Mouse (Mus musculus) activated CD4-positive, CD25-positive, alpha-beta regulatory T cell (primary cell): Measurements from ENCODE around the gene Slc9a8. TPM values are rescaled to one million over a fixed set of nuclear protein-coding genes. Genes with fewer than 3 reads are reported as not detected.

Experiments used
- polyA plus RNA-seq, 2 experiments: library from polyadenylated mRNA; unstranded; fragments of 100-300 nt; shearing (Covaris generic); gene quantifications; one replicate each; pipeline ENCODE4 v1.2.1; 2017

Gene Slc9a8
- 10 to 100 TPM; 47.2 to 49.9 TPM for polyA plus RNA-seq

GRCm38 (mm10) chr2:167421330-167422149 lies at the start of gene Slc9a8:
Gene Slc9a8, plus strand, starts transcription at chr2:167421712.

GRCm38 (mm10) chr2:167491757-167492708 lies 70.5 kb downstream of the Slc9a8 start, which contains the start of gene Rnf114:
Gene Rnf114, plus strand, starts transcription at chr2:167492645.

GRCm38 (mm10) chr2:167492713-167493636 lies 71.5 kb downstream of the Slc9a8 start, which contains the start of gene Spata2:
Gene Spata2, minus strand, starts transcription at chr2:167492887.

Other genes with a start within 250 kb of the Slc9a8 start
- under 1 TPM; 0.57 to 0.69 TPM for gene Kcnb1, start 231.6 kb upstream of the Slc9a8 start, polyA plus RNA-seq
- not detected for gene Ptgis, start 181.1 kb upstream of the Slc9a8 start, polyA plus RNA-seq
- gene B4galt5, start 72.5 kb upstream of the Slc9a8 start, polyA plus RNA-seq = 10 to 100 TPM; 26.3 to 31.7 TPM
- gene Rnf114, start 70.9 kb downstream of the Slc9a8 start, polyA plus RNA-seq = 100 to 1,000 TPM; 195 to 237 TPM
- gene Spata2, start 71.2 kb downstream of the Slc9a8 start, polyA plus RNA-seq = 10 to 100 TPM; 18.8 to 27.5 TPM
- under 1 TPM in 1 of 2 experiments, not detected in 1; 0.13 TPM for gene Snai1, start 116.5 kb downstream of the Slc9a8 start, polyA plus RNA-seq
- gene Ube2v1, start 210.4 kb downstream of the Slc9a8 start, polyA plus RNA-seq = 100 to 1,000 TPM; 192 to 300 TPM
- gene Gm20431, start 239.8 kb downstream of the Slc9a8 start, polyA plus RNA-seq = 10 to 100 TPM; 15.0 to 27.3 TPM